Mouse (Mus musculus): ENCODE data around the gene Kdf1. TPM values are rescaled to one million over a fixed set of nuclear protein-coding genes. Genes with fewer than 3 reads are reported as not detected.
"Not testable (repeated sequence)": the region's sequence is repeated elsewhere in the genome, so short reads cannot be mapped to it uniquely, and the experiment has no call there.

Kdf1 gene
- polyA plus RNA-seq, 1 experiment from 2014 or later = 3.8 TPM

- no peaks in the 10 kb centered on the region for H3K4me1 ChIP-seq (ENCODE audit: control insufficient read depth, insufficient read depth, low read length)
- DNase-seq (ENCODE audit: low spot score) = no peak
- no peak for ATAC-seq (ENCODE audit: insufficient number of reproducible peaks, low FRiP score, low TSS enrichment, low read depth)
- no peaks in the 10 kb centered on the region for H3K9me3 ChIP-seq (ENCODE audit: control insufficient read depth, low read length)
- WGBS = 62% methylated on average over 5 of the region's 5 CpGs
- no peak overlapping the region for H3K4me2 ChIP-seq (ENCODE audit: low read depth, severe bottlenecking)
- H3K4me3 ChIP-seq (ENCODE audit: low read depth, low read length) = no peak overlapping the region
- no peak overlapping the region for H3K9ac ChIP-seq (ENCODE audit: low read length)
- H3K27ac ChIP-seq (replicated peaks; ENCODE audit: low read depth, low read length) = no peak overlapping the region
- no peaks in the 10 kb centered on the region for H3K36me3 ChIP-seq (ENCODE audit: control insufficient read depth, insufficient read depth, low read length)
- H3K27me3 ChIP-seq (ENCODE audit: control insufficient read depth, insufficient read depth, low read length) = peaks cover 16% of the 10 kb centered on the region
Observed at GRCm38 (mm10) chr4:133504300-133504699, 14.5 kb upstream of the Kdf1 start.

GRCm38 (mm10) chr4:133504755-133505485 lies 13.8 kb upstream of the Kdf1 start:
- H3K27me3 ChIP-seq (ENCODE audit: control insufficient read depth, insufficient read depth, low read length) = peaks cover 10% of the 10 kb centered on the region
- DNase-seq (ENCODE audit: low spot score) = no peak
- WGBS = 67% methylated on average over 9 of the region's 9 CpGs

GRCm38 (mm10) chr4:133506573-133506972 lies 12.2 kb upstream of the Kdf1 start:
- WGBS = 76% methylated on average over 5 of the region's 5 CpGs

More at GRCm38 (mm10) chr4:133504755-133505485, 13.8 kb upstream of the Kdf1 start:
- no peak for ATAC-seq (ENCODE audit: insufficient number of reproducible peaks, low FRiP score, low TSS enrichment, low read depth)
- no peak overlapping the region for H3K9ac ChIP-seq (ENCODE audit: low read length)
- no peak overlapping the region for H3K4me3 ChIP-seq (ENCODE audit: low read depth, low read length)
- H3K9me3 ChIP-seq (ENCODE audit: control insufficient read depth, low read length) = no peaks in the 10 kb centered on the region
- no peaks in the 10 kb centered on the region for H3K36me3 ChIP-seq (ENCODE audit: control insufficient read depth, insufficient read depth, low read length)
- H3K4me1 ChIP-seq (ENCODE audit: control insufficient read depth, insufficient read depth, low read length) = no peaks in the 10 kb centered on the region
- no peak overlapping the region for H3K4me2 ChIP-seq (ENCODE audit: low read depth, severe bottlenecking)
- no peak overlapping the region for H3K27ac ChIP-seq (replicated peaks; ENCODE audit: low read depth, low read length)

GRCm38 (mm10) chr4:133508990-133509389 lies 9.8 kb upstream of the Kdf1 start:
- H3K4me3 ChIP-seq (ENCODE audit: low read depth, low read length) = no peak overlapping the region
- DNase-seq (ENCODE audit: low spot score) (no peak), ATAC-seq (ENCODE audit: insufficient number of reproducible peaks, low FRiP score, low TSS enrichment, low read depth) (no peak)
- H3K4me1 ChIP-seq (ENCODE audit: control insufficient read depth, insufficient read depth, low read length) = no peaks in the 10 kb centered on the region
- no peak overlapping the region for H3K4me2 ChIP-seq (ENCODE audit: low read depth, severe bottlenecking)
- no peaks in the 10 kb centered on the region for H3K27me3 ChIP-seq (ENCODE audit: control insufficient read depth, insufficient read depth, low read length)
- no peak overlapping the region for H3K27ac ChIP-seq (replicated peaks; ENCODE audit: low read depth, low read length)
- no peaks in the 10 kb centered on the region for H3K36me3 ChIP-seq (ENCODE audit: control insufficient read depth, insufficient read depth, low read length)
- WGBS = 81% methylated on average over 7 of the region's 7 CpGs
- no peaks in the 10 kb centered on the region for H3K9me3 ChIP-seq (ENCODE audit: control insufficient read depth, low read length)
- no peak overlapping the region for H3K9ac ChIP-seq (ENCODE audit: low read length)

More at GRCm38 (mm10) chr4:133506573-133506972, 12.2 kb upstream of the Kdf1 start:
- H3K4me1 ChIP-seq (ENCODE audit: control insufficient read depth, insufficient read depth, low read length) = no peaks in the 10 kb centered on the region
- no peak overlapping the region for H3K9ac ChIP-seq (ENCODE audit: low read length)
- H3K27me3 ChIP-seq (ENCODE audit: control insufficient read depth, insufficient read depth, low read length) = peaks cover 4% of the 10 kb centered on the region; the same call in 1 of the 2 replicates
- DNase-seq (ENCODE audit: low spot score) (no peak), ATAC-seq (ENCODE audit: insufficient number of reproducible peaks, low FRiP score, low TSS enrichment, low read depth) (no peak)
- H3K36me3 ChIP-seq (ENCODE audit: control insufficient read depth, insufficient read depth, low read length) = no peaks in the 10 kb centered on the region
- H3K4me2 ChIP-seq (ENCODE audit: low read depth, severe bottlenecking) = no peak overlapping the region
- H3K27ac ChIP-seq (replicated peaks; ENCODE audit: low read depth, low read length) = no peak overlapping the region
- no peak overlapping the region for H3K4me3 ChIP-seq (ENCODE audit: low read depth, low read length)
- H3K9me3 ChIP-seq (ENCODE audit: control insufficient read depth, low read length) = no peaks in the 10 kb centered on the region

GRCm38 (mm10) chr4:133511050-133511449 lies 7.7 kb upstream of the Kdf1 start:
- DNase-seq (ENCODE audit: low spot score) = no peak
- ATAC-seq (ENCODE audit: insufficient number of reproducible peaks, low FRiP score, low TSS enrichment, low read depth) = no peak

GRCm38 (mm10) chr4:133512511-133512910 lies 6.3 kb upstream of the Kdf1 start:
- ATAC-seq (ENCODE audit: insufficient number of reproducible peaks, low FRiP score, low TSS enrichment, low read depth); H3K9ac ChIP-seq (ENCODE audit: low read length); H3K4me3 ChIP-seq (ENCODE audit: low read depth, low read length); H3K27me3 ChIP-seq (ENCODE audit: control insufficient read depth, insufficient read depth, low read length); H3K4me2 ChIP-seq (ENCODE audit: low read depth, severe bottlenecking); H3K36me3 ChIP-seq (ENCODE audit: control insufficient read depth, insufficient read depth, low read length); DNase-seq (ENCODE audit: low spot score); H3K4me1 ChIP-seq (ENCODE audit: control insufficient read depth, insufficient read depth, low read length); H3K27ac ChIP-seq (replicated peaks; ENCODE audit: low read depth, low read length); H3K9me3 ChIP-seq (ENCODE audit: control insufficient read depth, low read length): not testable (repeated sequence)
- WGBS = 53% methylated on average over 4 of the region's 5 CpGs

More at GRCm38 (mm10) chr4:133511050-133511449, 7.7 kb upstream of the Kdf1 start:
- Histone ChIP-seq H3K27ac (replicated peaks; ENCODE audit: low read depth, low read length) (no peak overlapping the region), H3K9ac (ENCODE audit: low read length) (no peak overlapping the region), H3K4me1 (ENCODE audit: control insufficient read depth, insufficient read depth, low read length) (no peaks in the 10 kb centered on the region), H3K4me3 (ENCODE audit: low read depth, low read length) (no peak overlapping the region), H3K27me3 (ENCODE audit: control insufficient read depth, insufficient read depth, low read length) (no peaks in the 10 kb centered on the region), H3K36me3 (ENCODE audit: control insufficient read depth, insufficient read depth, low read length) (no peaks in the 10 kb centered on the region), H3K4me2 (ENCODE audit: low read depth, severe bottlenecking) (no peak overlapping the region), H3K9me3 (ENCODE audit: control insufficient read depth, low read length) (no peaks in the 10 kb centered on the region)
- WGBS = 75% methylated on average over 5 of the region's 5 CpGs

- H3K27me3 ChIP-seq (ENCODE audit: control insufficient read depth, insufficient read depth, low read length) = peaks cover 5% of the 10 kb centered on the region
- no peaks in the 10 kb centered on the region for H3K9me3 ChIP-seq (ENCODE audit: control insufficient read depth, low read length)
- H3K27ac ChIP-seq (replicated peaks; ENCODE audit: low read depth, low read length) = no peak overlapping the region
- 18% methylated on average over 8 of the region's 8 CpGs for WGBS
- H3K36me3 ChIP-seq (ENCODE audit: control insufficient read depth, insufficient read depth, low read length) = no peaks in the 10 kb centered on the region
- DNase-seq (ENCODE audit: low spot score) (peak; percentile 85), ATAC-seq (ENCODE audit: insufficient number of reproducible peaks, low FRiP score, low TSS enrichment, low read depth) (no peak)
- no peak overlapping the region for H3K9ac ChIP-seq (ENCODE audit: low read length)
- H3K4me2 ChIP-seq (ENCODE audit: low read depth, severe bottlenecking) = no peak overlapping the region
- no peaks in the 10 kb centered on the region for H3K4me1 ChIP-seq (ENCODE audit: control insufficient read depth, insufficient read depth, low read length)
- H3K4me3 ChIP-seq (ENCODE audit: low read depth, low read length) = no peak overlapping the region
Observed at GRCm38 (mm10) chr4:133512972-133513371, 5.8 kb upstream of the Kdf1 start.

GRCm38 (mm10) chr4:133519369-133519665 lies 554 bp downstream of the Kdf1 start:
- peak overlapping the region; percentile 25 for H3K4me3 ChIP-seq (ENCODE audit: low read depth, low read length)
- peaks cover 35% of the 10 kb centered on the region for H3K27me3 ChIP-seq (ENCODE audit: control insufficient read depth, insufficient read depth, low read length)
- no peak for ATAC-seq (ENCODE audit: insufficient number of reproducible peaks, low FRiP score, low TSS enrichment, low read depth)
- peak overlapping the region; percentile 52 for H3K4me2 ChIP-seq (ENCODE audit: low read depth, severe bottlenecking)
- H3K9ac ChIP-seq (ENCODE audit: low read length) = peak overlapping the region; percentile 1; the same call in 1 of the 2 replicates
- H3K9me3 ChIP-seq (ENCODE audit: control insufficient read depth, low read length) = no peaks in the 10 kb centered on the region
- H3K36me3 ChIP-seq (ENCODE audit: control insufficient read depth, insufficient read depth, low read length) = no peaks in the 10 kb centered on the region
- no peaks in the 10 kb centered on the region for H3K4me1 ChIP-seq (ENCODE audit: control insufficient read depth, insufficient read depth, low read length)
- no peak for DNase-seq (ENCODE audit: low spot score)
- 6% methylated on average over 25 of the region's 25 CpGs for WGBS
- no peak overlapping the region for H3K27ac ChIP-seq (replicated peaks; ENCODE audit: low read depth, low read length)

GRCm38 (mm10) chr4:133521502-133521901 lies 2.7 kb downstream of the Kdf1 start:
- 65% methylated on average over 2 of the region's 2 CpGs for WGBS
- peaks cover 35% of the 10 kb centered on the region for H3K27me3 ChIP-seq (ENCODE audit: control insufficient read depth, insufficient read depth, low read length)
- no peak overlapping the region for H3K27ac ChIP-seq (replicated peaks; ENCODE audit: low read depth, low read length)

More at GRCm38 (mm10) chr4:133521502-133521901, 2.7 kb downstream of the Kdf1 start:
- ATAC-seq (ENCODE audit: insufficient number of reproducible peaks, low FRiP score, low TSS enrichment, low read depth) (no peak), DNase-seq (ENCODE audit: low spot score) (no peak)
- H3K9ac ChIP-seq (ENCODE audit: low read length) = no peak overlapping the region
- H3K36me3 ChIP-seq (ENCODE audit: control insufficient read depth, insufficient read depth, low read length) = no peaks in the 10 kb centered on the region
- no peak overlapping the region for H3K4me3 ChIP-seq (ENCODE audit: low read depth, low read length)
- no peak overlapping the region for H3K4me2 ChIP-seq (ENCODE audit: low read depth, severe bottlenecking)
- H3K4me1 ChIP-seq (ENCODE audit: control insufficient read depth, insufficient read depth, low read length) = no peaks in the 10 kb centered on the region
- no peaks in the 10 kb centered on the region for H3K9me3 ChIP-seq (ENCODE audit: control insufficient read depth, low read length)

Data from limb, embryonic 11.5 days (tissue).